In genomic region chr1:36016566-36016965, GRCm38 (mm10) we compare ENCODE assay signal across 11 mouse cellular contexts. TPM values are rescaled to one million over a fixed set of nuclear protein-coding genes. Genes with fewer than 3 reads are reported as not detected.
DNase-seq lines count a peak whose midpoint lies in the region; ATAC-seq and TF ChIP-seq lines count a peak whose summit lies in the region.
"Had no signal": no experiment of that assay in that cellular context is flagged by ENCODE, and none has a peak within 500 bp of the region (broad histone marks: within the 10 kb centered on the region; RNA-seq: fewer than 3 reads in every experiment).

No protein-coding gene starts in this region.

- H3K9me3 ChIP-seq in forebrain, embryonic 10.5 days, result peaks cover 5% of the 10 kb centered on the region; the same call in 1 of the 2 replicates
- H3K9me3 ChIP-seq in forebrain, embryonic 14.5 days (replicated peaks; ENCODE audit: control insufficient read depth, low read length), result no peaks in the 10 kb centered on the region
- no peaks in the 10 kb centered on the region for H3K9me3 ChIP-seq in hindbrain, embryonic 11.5 days (ENCODE audit: control insufficient read depth, low read length)
- no peaks in the 10 kb centered on the region for H3K9me3 ChIP-seq in hindbrain, postnatal 0 days (ENCODE audit: low read length)
- H3K9me3 ChIP-seq in neural tube, embryonic 11.5 days (ENCODE audit: control insufficient read depth, low read length), result no peaks in the 10 kb centered on the region
- H3K9me3 ChIP-seq in limb, embryonic 13.5 days, result no peaks in the 10 kb centered on the region

- peak overlapping the region; percentile 88 for H3K27ac ChIP-seq in forebrain, embryonic 10.5 days
- H3K27ac ChIP-seq in forebrain, embryonic 14.5 days (ENCODE audit: low read depth, low read length), result no peak overlapping the region
- no peak overlapping the region for H3K27ac ChIP-seq in hindbrain, embryonic 11.5 days (ENCODE audit: low read depth, low read length)
- no peak overlapping the region for H3K27ac ChIP-seq in hindbrain, postnatal 0 days
- peak overlapping the region; percentile 46; the same call in 1 of the 2 replicates for H3K27ac ChIP-seq in neural tube, embryonic 11.5 days (ENCODE audit: low read depth, low read length)
- H3K27ac ChIP-seq in limb, embryonic 13.5 days, result peak overlapping the region; percentile 64

- no peaks in the 10 kb centered on the region for H3K27me3 ChIP-seq in forebrain, embryonic 10.5 days (ENCODE audit: poor library complexity, severe bottlenecking)
- no peaks in the 10 kb centered on the region for H3K27me3 ChIP-seq in forebrain, embryonic 14.5 days (replicated peaks; ENCODE audit: control insufficient read depth, insufficient read depth, low read length)
- no peaks in the 10 kb centered on the region for H3K27me3 ChIP-seq in hindbrain, embryonic 11.5 days (ENCODE audit: control insufficient read depth, insufficient read depth, low read length)
- no peaks in the 10 kb centered on the region for H3K27me3 ChIP-seq in hindbrain, postnatal 0 days (ENCODE audit: insufficient read depth, low read length)
- no peaks in the 10 kb centered on the region for H3K27me3 ChIP-seq in neural tube, embryonic 11.5 days (ENCODE audit: control insufficient read depth, insufficient read depth, low read length)
- no peaks in the 10 kb centered on the region for H3K27me3 ChIP-seq in limb, embryonic 13.5 days

- H3K4me1 ChIP-seq in forebrain, embryonic 10.5 days, result peaks cover 45% of the 10 kb centered on the region
- peaks cover 5% of the 10 kb centered on the region; the same call in 1 of the 2 replicates for H3K4me1 ChIP-seq in forebrain, embryonic 14.5 days (ENCODE audit: control insufficient read depth, insufficient read depth, low read length)
- peaks cover 7% of the 10 kb centered on the region for H3K4me1 ChIP-seq in hindbrain, embryonic 11.5 days (replicated peaks; ENCODE audit: control insufficient read depth, insufficient read depth, low read length)
- no peaks in the 10 kb centered on the region for H3K4me1 ChIP-seq in hindbrain, postnatal 0 days (ENCODE audit: insufficient read depth, low read length)
- H3K4me1 ChIP-seq in neural tube, embryonic 11.5 days (ENCODE audit: control insufficient read depth, insufficient read depth, low read length), result peaks cover 11% of the 10 kb centered on the region
- H3K4me1 ChIP-seq in limb, embryonic 13.5 days, result peaks cover 35% of the 10 kb centered on the region

- H3K36me3 ChIP-seq in forebrain, embryonic 10.5 days (replicated peaks), result no peaks in the 10 kb centered on the region
- H3K36me3 ChIP-seq in forebrain, embryonic 14.5 days (ENCODE audit: control insufficient read depth, insufficient read depth, low read length), result no peaks in the 10 kb centered on the region
- H3K36me3 ChIP-seq in hindbrain, embryonic 11.5 days (ENCODE audit: control insufficient read depth, insufficient read depth, low read length), result no peaks in the 10 kb centered on the region
- H3K36me3 ChIP-seq in hindbrain, postnatal 0 days (ENCODE audit: insufficient read depth, low read length), result no peaks in the 10 kb centered on the region
- no peaks in the 10 kb centered on the region for H3K36me3 ChIP-seq in neural tube, embryonic 11.5 days (ENCODE audit: control insufficient read depth, insufficient read depth, low read length)
- no peaks in the 10 kb centered on the region for H3K36me3 ChIP-seq in limb, embryonic 13.5 days

- H3K4me2 ChIP-seq in forebrain, embryonic 14.5 days (ENCODE audit: low read length), result no peak overlapping the region
- no peak overlapping the region for H3K4me2 ChIP-seq in hindbrain, embryonic 11.5 days (replicated peaks; ENCODE audit: low read depth, low read length)
- no peak overlapping the region for H3K4me2 ChIP-seq in hindbrain, postnatal 0 days (ENCODE audit: low read depth, low read length)
- H3K4me2 ChIP-seq in neural tube, embryonic 11.5 days (ENCODE audit: low read depth), result no peak overlapping the region; the same call in 1 of the 2 replicates
- H3K4me2 ChIP-seq in limb, embryonic 13.5 days (replicated peaks), result peak overlapping the region; percentile 35

- WGBS in forebrain, embryonic 10.5 days, result 44% methylated on average over 4 of the region's 4 CpGs
- 33% methylated on average over 4 of the region's 4 CpGs for WGBS in forebrain, embryonic 14.5 days
- 35% methylated on average over 4 of the region's 4 CpGs for WGBS in hindbrain, embryonic 11.5 days
- 41% methylated on average over 4 of the region's 4 CpGs for WGBS in hindbrain, postnatal 0 days
- WGBS in neural tube, embryonic 11.5 days, result 30% methylated on average over 4 of the region's 4 CpGs
- WGBS in limb, embryonic 13.5 days, result 36% methylated on average over 4 of the region's 4 CpGs

- no peak for TF ChIP-seq CTCF in hindbrain, postnatal 0 days (IDR thresholded peaks at IDR 0.05; ENCODE audit: low read depth)

- no peak for DNase-seq in forebrain, embryonic 10.5 days (ENCODE audit: extremely low spot score, low spot score)
- DNase-seq in forebrain, embryonic 14.5 days (ENCODE audit: low spot score), result no peak
- no peak for DNase-seq in hindbrain, embryonic 11.5 days (ENCODE audit: low spot score)
- DNase-seq in hindbrain, postnatal 0 days (ENCODE audit: low spot score), result no peak
- no peak for DNase-seq in neural tube, embryonic 11.5 days (ENCODE audit: low spot score)
- no peak for DNase-seq in neural tube, embryonic 10.5 days (ENCODE audit: extremely low spot score, low spot score)
- DNase-seq in urinary bladder, adult 18-20 months (ENCODE audit: low spot score in 2 of 2), result no peak
- DNase-seq: cerebellum, adult 9-11 months; gastrocnemius, postnatal 14 days; thymus, adult 2 months had no signal

- no peak for ATAC-seq in forebrain, embryonic 14.5 days
- peak; percentile 30; the same call in 1 of the 2 replicates for ATAC-seq in hindbrain, embryonic 11.5 days (ENCODE audit: low FRiP score)
- ATAC-seq in hindbrain, postnatal 0 days, result no peak
- ATAC-seq in neural tube, embryonic 11.5 days (ENCODE audit: insufficient read depth, low FRiP score, low TSS enrichment), result peak; percentile 20; the same call in 1 of the 2 replicates
- ATAC-seq in limb, embryonic 13.5 days (ENCODE audit: low FRiP score, low read depth), result no peak; the same call in 1 of the 2 replicates

- peak overlapping the region; percentile 21; the same call in 1 of the 2 replicates for H3K4me3 ChIP-seq in forebrain, embryonic 10.5 days
- no peak overlapping the region for H3K4me3 ChIP-seq in forebrain, embryonic 14.5 days (ENCODE audit: low read depth, low read length)
- H3K4me3 ChIP-seq in hindbrain, embryonic 11.5 days (ENCODE audit: low read depth, low read length), result no peak overlapping the region
- H3K4me3 ChIP-seq in hindbrain, postnatal 0 days (ENCODE audit: low read length), result no peak overlapping the region
- H3K4me3 ChIP-seq in neural tube, embryonic 11.5 days (ENCODE audit: low read depth, low read length), result no peak overlapping the region
- H3K4me3 ChIP-seq in limb, embryonic 13.5 days, result no peak overlapping the region

- no peak overlapping the region for H3K9ac ChIP-seq in forebrain, embryonic 14.5 days (ENCODE audit: low read length)
- no peak overlapping the region for H3K9ac ChIP-seq in hindbrain, embryonic 11.5 days (ENCODE audit: low read depth, low read length)
- no peak overlapping the region for H3K9ac ChIP-seq in hindbrain, postnatal 0 days (replicated peaks; ENCODE audit: low read length)
- no peak overlapping the region for H3K9ac ChIP-seq in neural tube, embryonic 11.5 days (ENCODE audit: low read length)
- H3K9ac ChIP-seq in limb, embryonic 13.5 days, result no peak overlapping the region

RNA-seq across cellular contexts. Expression of gene Hs6st1, which starts 51.6 kb away (rescaled TPM):
- 4.2 TPM in 2 replicates for polyA plus RNA-seq in forebrain, embryonic 10.5 days (2016; fragmentation: Nextera tagmentation; extraction: Ambion mirVana)
- polyA plus RNA-seq in forebrain, embryonic 14.5 days (2014; fragmentation: Nextera tagmentation; extraction: Ambion mirVana), result 10.2 and 10.6 TPM in 2 replicates
- 10.7 and 14.9 TPM in 2 replicates for polyA plus RNA-seq in hindbrain, embryonic 11.5 days (2014; fragmentation: Nextera tagmentation; extraction: Ambion mirVana)
- 107 and 112 TPM in 2 replicates for total RNA-seq in hindbrain, postnatal 0 days (2014; rRNA removed)
- 16.9 and 19.0 TPM in 2 replicates for polyA plus RNA-seq in hindbrain, postnatal 0 days (2015; fragmentation: Nextera tagmentation; extraction: Ambion mirVana)
- polyA plus RNA-seq in neural tube, embryonic 11.5 days (2014; fragmentation: Nextera tagmentation; extraction: Ambion mirVana), result 25.2 and 27.7 TPM in 2 replicates
- 5.0 and 5.7 TPM in 2 replicates for polyA plus RNA-seq in limb, embryonic 13.5 days (2015; fragmentation: Nextera tagmentation; extraction: Ambion mirVana)

Comparison
In these comparisons a context has a peak if more than half of its experiments do, and no peak if none do; other contexts are left out.
1. H3K27ac ChIP-seq: peak in forebrain, embryonic 10.5 days (single experiment), neural tube, embryonic 11.5 days (single experiment) and limb, embryonic 13.5 days (single experiment); none in forebrain, embryonic 14.5 days (single experiment), hindbrain, embryonic 11.5 days (single experiment) and hindbrain, postnatal 0 days (single experiment).
2. ATAC-seq: peak in hindbrain, embryonic 11.5 days (single experiment) and neural tube, embryonic 11.5 days (single experiment); none in forebrain, embryonic 14.5 days (single experiment), hindbrain, postnatal 0 days (single experiment) and limb, embryonic 13.5 days (single experiment).